Mouse (Mus musculus) gastrocnemius, postnatal 4 days (tissue): ENCODE results near the gene Dok5. TPM values are rescaled to one million over a fixed set of nuclear protein-coding genes. Genes with fewer than 3 reads are reported as not detected.
A peak's percentile ranks its signal among the peaks of the same experiment; 100 is the strongest.

ENCODE experiments used
- DNase-seq, 2 experiments: peaks; one replicate each; pipeline ENCODE4 v3.0.0; 2021 to 2022; ENCODE audit warnings: low spot score in 2 of 2, mixed read lengths in 2 of 2
- total RNA-seq, 2 experiments: library from RNA; stranded (reverse); gene quantifications; 2 replicates each; pipeline ENCODE4 v1.2.3; 2021

The Dok5 gene
- total RNA-seq, 2 experiments from 2014 or later = 19.4 to 21.2 TPM

DNA sequence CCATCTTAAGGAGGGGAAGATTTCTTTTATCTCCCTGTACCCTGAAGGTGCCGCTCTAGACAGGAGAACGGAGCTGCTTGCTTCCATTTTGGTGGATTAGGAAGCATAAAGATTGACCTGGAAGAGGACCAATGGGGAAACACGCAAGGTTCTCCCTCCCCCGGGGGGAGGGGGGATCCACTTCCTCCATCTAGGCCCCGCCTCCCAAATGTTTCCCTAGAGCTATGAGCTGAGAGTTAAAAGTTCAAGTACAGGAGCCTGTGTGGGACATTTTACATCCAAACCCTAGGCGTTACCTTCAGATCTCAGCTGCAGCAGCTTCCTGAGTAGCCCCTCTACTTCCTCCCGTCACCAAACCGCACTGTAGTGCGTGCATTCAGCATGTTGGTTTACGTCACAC, 56.5 kb downstream of the Dok5 start:
- no peak for DNase-seq

GRCm38 (mm10) chr2:170791332-170792017, 59.9 kb downstream of the Dok5 start:
- DNase-seq = no peak

DNA sequence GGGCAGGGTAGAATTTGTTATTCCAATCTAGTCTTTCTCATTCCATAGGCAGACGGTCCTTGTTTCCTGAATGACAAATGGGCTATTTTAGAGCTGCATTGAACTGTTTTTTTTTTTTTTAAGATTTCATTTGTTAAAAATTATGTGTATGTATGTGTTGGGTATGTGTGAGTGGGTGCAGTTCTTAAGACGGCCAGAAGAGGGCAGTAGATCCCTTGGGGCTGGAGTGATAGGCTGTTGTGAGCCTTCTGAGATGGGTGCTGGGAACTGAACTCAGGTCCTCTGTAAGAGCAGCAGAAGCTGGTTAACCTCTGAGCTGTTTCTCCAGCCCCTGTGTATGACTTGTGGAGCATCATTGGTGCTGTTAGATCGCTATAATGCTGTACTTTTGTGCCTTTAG, 63.6 kb downstream of the Dok5 start:
- DNase-seq = no peak

DNA sequence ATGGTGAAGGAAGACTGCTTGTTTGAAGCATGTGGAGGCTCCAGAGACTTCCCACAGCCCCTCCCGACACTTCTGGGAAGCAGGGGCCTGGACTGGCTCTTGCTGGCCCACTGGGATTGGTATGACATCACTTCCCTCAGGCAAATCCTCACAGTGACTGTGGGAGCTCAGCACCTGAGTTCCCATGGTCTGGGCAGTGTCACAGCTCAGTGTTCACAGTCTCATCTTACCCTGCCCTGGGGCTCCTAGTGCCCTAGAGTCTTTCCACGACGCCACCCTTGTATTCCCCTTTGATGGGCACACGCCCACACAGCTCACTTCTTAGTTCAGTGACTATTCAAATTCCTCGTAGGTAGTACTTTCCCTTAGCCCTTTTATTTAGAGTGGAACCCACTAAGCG, 71.4 kb downstream of the Dok5 start:
- no peak for DNase-seq

- DNase-seq = no peak
Observed at GRCm38 (mm10) chr2:170807555-170808258, 76.1 kb downstream of the Dok5 start.

DNA sequence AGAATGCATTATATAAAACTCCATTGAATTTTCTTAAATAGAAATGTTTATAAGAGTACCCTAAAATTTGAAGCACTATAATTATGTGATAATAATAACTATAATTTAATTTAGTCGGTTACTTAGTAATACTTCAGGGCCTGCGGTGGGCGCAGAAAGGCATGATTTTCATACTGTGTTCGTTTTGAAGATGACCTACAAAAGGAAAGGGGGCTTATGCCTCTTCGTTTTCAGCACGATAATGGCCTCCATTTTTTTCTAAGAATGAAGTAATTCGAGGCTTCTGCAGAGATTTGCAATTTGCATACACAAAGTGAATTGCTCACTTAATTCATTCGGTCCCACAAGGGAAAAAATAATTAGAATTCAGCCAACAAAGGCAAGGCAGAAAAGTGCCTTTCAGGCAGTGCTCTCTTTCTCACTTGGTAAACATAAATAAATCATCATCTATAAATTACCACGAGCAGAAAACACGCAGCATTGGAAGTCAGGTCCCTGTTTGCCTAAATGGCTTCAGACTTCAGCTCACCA, 76.7 kb downstream of the Dok5 start:
- no peak for DNase-seq

DNA sequence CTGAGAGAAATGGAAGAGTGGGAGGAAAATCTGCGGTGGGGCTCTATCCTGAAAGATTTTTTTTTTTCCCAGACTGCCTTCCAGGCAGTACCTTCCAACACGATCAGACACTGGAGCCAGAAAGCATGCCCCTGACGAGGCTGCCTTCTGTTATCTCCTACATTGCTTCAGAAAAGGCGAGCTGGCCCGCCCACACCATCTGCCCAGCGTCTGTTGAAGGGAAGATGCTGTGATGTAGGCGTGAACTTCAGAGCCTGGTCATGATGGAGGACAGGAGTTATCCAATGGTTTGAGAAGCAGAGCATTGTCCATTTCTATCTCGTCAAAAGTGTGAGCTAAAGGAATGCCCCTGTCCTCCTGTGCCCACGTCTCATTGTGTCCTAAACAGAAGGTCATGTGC, 79.7 kb downstream of the Dok5 start:
- no peak for DNase-seq

- no peak for DNase-seq
Observed at GRCm38 (mm10) chr2:170816302-170816701, 84.7 kb downstream of the Dok5 start.

- no peak for DNase-seq
Observed at GRCm38 (mm10) chr2:170817112-170817703, 85.6 kb downstream of the Dok5 start.

- peak in 1 of 2 experiments; percentile 22 for DNase-seq
Observed at GRCm38 (mm10) chr2:170826821-170827441, 95.3 kb downstream of the Dok5 start.

GRCm38 (mm10) chr2:170828757-170829156, 97.2 kb downstream of the Dok5 start:
- no peak for DNase-seq

- no peak for DNase-seq
Observed at GRCm38 (mm10) chr2:170829191-170829611, 97.6 kb downstream of the Dok5 start.

DNA sequence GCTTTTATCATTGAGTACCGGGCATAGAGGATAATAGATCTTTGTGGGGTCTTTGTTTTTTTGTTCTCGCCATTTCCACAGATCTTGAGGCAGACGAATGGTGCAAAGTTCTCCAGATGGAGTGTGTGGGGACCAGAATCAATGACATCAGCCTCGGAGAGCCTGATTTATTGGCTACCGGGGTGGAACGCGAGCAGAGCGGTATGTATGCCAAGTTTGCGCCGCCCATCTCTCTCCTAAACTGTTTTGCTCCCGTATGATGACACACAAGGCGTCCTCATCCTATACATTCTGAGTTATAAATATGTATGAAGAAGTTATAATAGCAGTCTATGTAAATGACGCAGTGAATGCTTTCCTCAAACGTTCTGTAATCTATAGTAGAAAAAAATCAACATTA, 98.4 kb downstream of the Dok5 start:
- DNase-seq = no peak

DNA sequence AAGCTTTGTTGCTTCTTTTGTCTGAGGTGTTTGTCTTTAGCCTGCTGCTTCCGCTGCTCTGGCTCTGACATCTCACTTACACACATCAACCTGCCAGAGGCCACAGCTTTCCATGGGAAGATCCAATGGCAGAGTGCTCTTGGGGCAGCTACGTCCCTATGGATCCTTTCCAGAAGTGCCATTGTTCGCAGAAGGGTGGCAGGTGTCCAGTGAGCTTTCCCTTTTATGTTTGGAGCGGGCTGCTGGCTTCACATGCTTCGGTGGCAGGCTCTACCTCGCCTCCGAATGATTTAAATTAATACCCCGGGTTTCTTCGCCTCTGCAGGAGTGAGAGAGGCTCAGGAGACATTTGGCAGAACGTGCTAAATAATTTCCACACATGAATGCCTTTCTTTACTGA, 105.3 kb downstream of the Dok5 start:
- no peak for DNase-seq

DNA sequence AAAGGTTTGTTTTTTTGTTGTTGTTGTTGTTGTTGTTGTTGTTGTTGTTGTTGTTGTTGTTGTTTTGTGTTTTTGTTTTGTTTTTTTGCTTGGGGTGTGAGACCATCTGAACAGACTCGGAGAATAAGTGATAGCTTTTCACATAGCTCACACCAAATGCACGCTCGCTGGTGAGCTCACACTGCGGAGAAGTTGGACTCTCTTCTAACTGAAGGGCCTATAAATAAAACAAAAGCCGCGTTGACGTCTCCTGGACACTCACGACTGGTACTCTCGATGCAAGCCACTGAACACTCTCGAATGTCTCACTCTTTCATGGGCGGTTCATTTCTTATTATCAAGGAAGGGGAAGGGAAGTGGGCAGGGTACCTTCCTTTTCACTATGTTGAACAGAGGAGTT, 105.8 kb downstream of the Dok5 start:
- no peak for DNase-seq

GRCm38 (mm10) chr2:170837824-170838557, 106.4 kb downstream of the Dok5 start:
- DNase-seq = no peak

- no peak for DNase-seq
Observed at GRCm38 (mm10) chr2:170841441-170841965, 109.9 kb downstream of the Dok5 start.

GRCm38 (mm10) chr2:170845511-170845910, 113.9 kb downstream of the Dok5 start:
- DNase-seq = no peak

DNA sequence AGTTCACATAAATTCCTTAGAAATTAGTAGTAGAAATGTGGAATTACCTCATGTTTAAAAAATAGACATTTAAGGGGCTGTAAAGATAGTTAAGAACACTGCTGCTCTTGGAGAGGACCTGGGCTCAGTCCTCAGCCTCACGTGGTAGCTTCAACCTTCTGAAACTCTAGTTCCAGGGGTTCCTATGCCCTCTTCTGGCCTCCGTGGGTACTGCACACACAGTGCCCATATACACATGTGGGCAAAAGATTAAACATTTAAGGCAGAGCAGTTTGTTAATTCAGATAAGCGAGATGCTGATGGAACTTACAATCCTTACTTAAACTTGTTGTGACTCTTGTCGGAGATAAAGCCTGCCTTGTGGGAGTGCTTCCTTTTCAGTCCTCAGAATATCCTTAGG, 118.5 kb downstream of the Dok5 start:
- DNase-seq = no peak

GRCm38 (mm10) chr2:170852337-170852736, 120.7 kb downstream of the Dok5 start:
- DNase-seq = no peak

GRCm38 (mm10) chr2:170855210-170855609, 123.6 kb downstream of the Dok5 start:
- no peak for DNase-seq
